25 mouse cellular contexts compared by ENCODE assay signal in genomic region chr2:114275536-114275935, GRCm38 (mm10).
DNase-seq lines count a peak whose midpoint lies in the region; ATAC-seq and TF ChIP-seq lines count a peak whose summit lies in the region.
"Had no signal": no experiment of that assay in that cellular context is flagged by ENCODE, and none has a peak within 500 bp of the region (broad histone marks: within the 10 kb centered on the region; RNA-seq: fewer than 3 reads in every experiment).

No protein-coding gene starts in this region.

- H3K4me1 ChIP-seq in embryonic facial prominence, embryonic 14.5 days (ENCODE audit: control insufficient read depth, insufficient read depth, low read length) = no peaks in the 10 kb centered on the region
- no peaks in the 10 kb centered on the region for H3K4me1 ChIP-seq in embryonic facial prominence, embryonic 10.5 days
- H3K4me1 ChIP-seq in midbrain, postnatal 0 days (ENCODE audit: insufficient read depth, low read length) = no peaks in the 10 kb centered on the region
- H3K4me1 ChIP-seq in midbrain, embryonic 15.5 days = no peaks in the 10 kb centered on the region
- H3K4me1 ChIP-seq: embryonic facial prominence, embryonic 13.5 days; forebrain, embryonic 10.5 days; heart, embryonic 10.5 days; heart, embryonic 13.5 days; hindbrain, embryonic 12.5 days; hindbrain, embryonic 15.5 days; intestine, embryonic 15.5 days had no signal

- H3K9me3 ChIP-seq in embryonic facial prominence, embryonic 14.5 days (ENCODE audit: control insufficient read depth, low read length) = no peaks in the 10 kb centered on the region
- no peaks in the 10 kb centered on the region for H3K9me3 ChIP-seq in embryonic facial prominence, embryonic 10.5 days
- no peaks in the 10 kb centered on the region for H3K9me3 ChIP-seq in midbrain, postnatal 0 days (ENCODE audit: low read length)
- H3K9me3 ChIP-seq in midbrain, embryonic 15.5 days = no peaks in the 10 kb centered on the region
- H3K9me3 ChIP-seq: embryonic facial prominence, embryonic 13.5 days; forebrain, embryonic 10.5 days; forebrain, embryonic 13.5 days; heart, embryonic 10.5 days; heart, embryonic 13.5 days; hindbrain, embryonic 12.5 days; hindbrain, embryonic 15.5 days; intestine, embryonic 15.5 days had no signal

- H3K27me3 ChIP-seq in embryonic facial prominence, embryonic 14.5 days (replicated peaks; ENCODE audit: control insufficient read depth, insufficient read depth, low read length) = no peaks in the 10 kb centered on the region
- H3K27me3 ChIP-seq in embryonic facial prominence, embryonic 10.5 days (replicated peaks; ENCODE audit: low read depth, poor library complexity, severe bottlenecking) = no peaks in the 10 kb centered on the region
- no peaks in the 10 kb centered on the region for H3K27me3 ChIP-seq in midbrain, postnatal 0 days (ENCODE audit: insufficient read depth, low read length)
- no peaks in the 10 kb centered on the region for H3K27me3 ChIP-seq in midbrain, embryonic 15.5 days (replicated peaks)
- H3K27me3 ChIP-seq: embryonic facial prominence, embryonic 13.5 days; forebrain, embryonic 13.5 days; heart, embryonic 13.5 days; hindbrain, embryonic 12.5 days; hindbrain, embryonic 15.5 days; intestine, embryonic 15.5 days had no signal

- H3K4me2 ChIP-seq in embryonic facial prominence, embryonic 14.5 days (ENCODE audit: low read depth, low read length) = no peak overlapping the region
- no peak overlapping the region for H3K4me2 ChIP-seq in midbrain, postnatal 0 days (ENCODE audit: low read depth, low read length, poor library complexity, severe bottlenecking)
- no peak overlapping the region for H3K4me2 ChIP-seq in midbrain, embryonic 15.5 days
- H3K4me2 ChIP-seq: embryonic facial prominence, embryonic 13.5 days; forebrain, embryonic 13.5 days; heart, embryonic 13.5 days; hindbrain, embryonic 12.5 days; hindbrain, embryonic 15.5 days; intestine, embryonic 15.5 days had no signal

- peak; percentile 20 for DNase-seq in embryonic facial prominence, embryonic 14.5 days (ENCODE audit: low spot score)
- no peak for DNase-seq in embryonic facial prominence, embryonic 10.5 days (ENCODE audit: low spot score)
- DNase-seq in midbrain, postnatal 0 days (ENCODE audit: low spot score) = peak; percentile 22
- peak; percentile 67 for DNase-seq in retina, embryonic 14.5 days (ENCODE audit: low spot score)
- DNase-seq in layer of hippocampus, postnatal 25 days (ENCODE audit: extremely low spot score in 1 of 2, low spot score in 1 of 2) = no peak
- DNase-seq: adrenal gland, postnatal 10 days; adrenal gland, postnatal 36 days; cerebellum, adult 11 months; cerebellum, adult 2 months; cerebellum, adult 9-11 months; cerebellum, postnatal 25 days; gastrocnemius, postnatal 25 days; heart, adult 2 months; heart, postnatal 14 days; heart, postnatal 4 days had no signal

- ATAC-seq in embryonic facial prominence, embryonic 14.5 days (ENCODE audit: low read depth) = peak; percentile 41; the same call in 1 of the 2 replicates
- no peak for ATAC-seq in midbrain, postnatal 0 days (ENCODE audit: low FRiP score)
- no peak for ATAC-seq in midbrain, embryonic 15.5 days (replicated peaks)
- ATAC-seq: forebrain, embryonic 13.5 days; intestine, embryonic 15.5 days; Patski had no signal

- no peak overlapping the region for H3K9ac ChIP-seq in embryonic facial prominence, embryonic 14.5 days (ENCODE audit: low read depth, low read length)
- no peak overlapping the region for H3K9ac ChIP-seq in midbrain, postnatal 0 days (replicated peaks; ENCODE audit: low read length, poor library complexity, severe bottlenecking)
- no peak overlapping the region for H3K9ac ChIP-seq in midbrain, embryonic 15.5 days
- H3K9ac ChIP-seq: embryonic facial prominence, embryonic 13.5 days; forebrain, embryonic 13.5 days; heart, embryonic 13.5 days; hindbrain, embryonic 12.5 days; hindbrain, embryonic 15.5 days; intestine, embryonic 15.5 days had no signal

- no peak overlapping the region for H3K27ac ChIP-seq in embryonic facial prominence, embryonic 14.5 days (replicated peaks; ENCODE audit: low read depth, low read length)
- no peak overlapping the region for H3K27ac ChIP-seq in embryonic facial prominence, embryonic 10.5 days (replicated peaks)
- H3K27ac ChIP-seq in midbrain, postnatal 0 days (ENCODE audit: low read depth, low read length) = no peak overlapping the region
- H3K27ac ChIP-seq in midbrain, embryonic 15.5 days = no peak overlapping the region
- H3K27ac ChIP-seq: embryonic facial prominence, embryonic 13.5 days; forebrain, embryonic 10.5 days; forebrain, embryonic 13.5 days; heart, adult 2 months; heart, embryonic 10.5 days; heart, embryonic 13.5 days; hindbrain, embryonic 12.5 days; hindbrain, embryonic 15.5 days; intestine, embryonic 15.5 days had no signal

- no peaks in the 10 kb centered on the region for H3K36me3 ChIP-seq in embryonic facial prominence, embryonic 14.5 days (ENCODE audit: control insufficient read depth, insufficient read depth, low read length)
- H3K36me3 ChIP-seq in embryonic facial prominence, embryonic 10.5 days (replicated peaks) = no peaks in the 10 kb centered on the region
- H3K36me3 ChIP-seq in midbrain, postnatal 0 days (ENCODE audit: insufficient read depth, low read length) = no peaks in the 10 kb centered on the region
- no peaks in the 10 kb centered on the region for H3K36me3 ChIP-seq in midbrain, embryonic 15.5 days (replicated peaks)
- H3K36me3 ChIP-seq: embryonic facial prominence, embryonic 13.5 days; forebrain, embryonic 10.5 days; heart, embryonic 10.5 days; heart, embryonic 13.5 days; hindbrain, embryonic 12.5 days; hindbrain, embryonic 15.5 days; intestine, embryonic 15.5 days had no signal

- TF ChIP-seq CTCF in midbrain, postnatal 0 days (IDR thresholded peaks at IDR 0.05) = no peak

- H3K4me3 ChIP-seq in embryonic facial prominence, embryonic 14.5 days (ENCODE audit: low read depth, low read length) = no peak overlapping the region
- H3K4me3 ChIP-seq in embryonic facial prominence, embryonic 10.5 days = no peak overlapping the region
- no peak overlapping the region for H3K4me3 ChIP-seq in midbrain, postnatal 0 days (ENCODE audit: low read depth, low read length)
- H3K4me3 ChIP-seq in midbrain, embryonic 15.5 days = no peak overlapping the region
- H3K4me3 ChIP-seq: embryonic facial prominence, embryonic 13.5 days; forebrain, embryonic 10.5 days; forebrain, embryonic 13.5 days; heart, adult 2 months; heart, embryonic 10.5 days; heart, embryonic 13.5 days; hindbrain, embryonic 12.5 days; hindbrain, embryonic 15.5 days; intestine, embryonic 15.5 days had no signal

Comparison
In these comparisons a context has a peak if more than half of its experiments do, and no peak if none do; other contexts are left out.
1. DNase-seq: peak in embryonic facial prominence, embryonic 14.5 days (single experiment), midbrain, postnatal 0 days (single experiment) and retina, embryonic 14.5 days (single experiment); none in embryonic facial prominence, embryonic 10.5 days (single experiment) and layer of hippocampus, postnatal 25 days (0 of 2).